Mouse (Mus musculus) kidney, embryonic 14.5 days (tissue): ENCODE data around the gene Ing4. TPM values are rescaled to one million over a fixed set of nuclear protein-coding genes. Genes with fewer than 3 reads are reported as not detected.

Experiments used
- ATAC-seq: fragments of 200-750 bp; cut with Nextera tagmentation; 2 replicates; pipeline ENCODE4 v1.8.0; 2017; ENCODE audit warnings: moderate number of reproducible peaks, mild to moderate bottlenecking, moderate TSS enrichment, moderate library complexity; ENCODE audit not compliant: low FRiP score, low TSS enrichment
- H3K27ac ChIP-seq: fragments of 300-500 bp; sonication (generic); 2 replicates; pipeline ENCODE4 v1.5.1; 2014; ENCODE audit warnings: low read depth, mild to moderate bottlenecking, low read length, moderate library complexity, mixed read lengths
- H3K27me3 ChIP-seq: fragments of 300-500 bp; sonication (generic); 2 replicates; pipeline ENCODE4 v1.6.1; 2014; ENCODE audit warnings: mild to moderate bottlenecking, low read length; ENCODE audit not compliant: control insufficient read depth, insufficient read depth
- H3K36me3 ChIP-seq: fragments of 300-500 bp; sonication (generic); 2 replicates; pipeline ENCODE4 v1.6.1; 2014; ENCODE audit warnings: low read length, mixed read lengths; ENCODE audit not compliant: control insufficient read depth, insufficient read depth
- H3K4me1 ChIP-seq: fragments of 300-500 bp; sonication (generic); 2 replicates; pipeline ENCODE4 v1.6.1; 2014; ENCODE audit warnings: low read length, mixed read lengths; ENCODE audit not compliant: control insufficient read depth, insufficient read depth
- H3K4me2 ChIP-seq: fragments of 300-500 bp; sonication (generic); replicated peaks from 2 replicates; pipeline ENCODE4 v1.6.1; 2014; ENCODE audit warnings: low read depth, mild to moderate bottlenecking, low read length
- H3K4me3 ChIP-seq: fragments of 300-500 bp; sonication (generic); 2 replicates; pipeline ENCODE4 v1.5.1; 2014; ENCODE audit warnings: mild to moderate bottlenecking, low read length
- H3K9ac ChIP-seq: fragments of 300-500 bp; sonication (generic); 2 replicates; pipeline ENCODE4 v1.6.1; 2014; ENCODE audit warnings: low read depth, mild to moderate bottlenecking, low read length, moderate library complexity
- H3K9me3 ChIP-seq: fragments of 300-500 bp; sonication (generic); 2 replicates; pipeline ENCODE4 v1.6.1; 2016; ENCODE audit warnings: low read length; ENCODE audit not compliant: control insufficient read depth
- WGBS: fragments of 180-500 bp; shearing (Covaris S2); extraction: QIAGEN DNeasy Blood & Tissue Kit; methylation state at CpG from one replicate; pipeline ENCODE4 v1.1.7; 2014; 5-methylcytosine and 5-hydroxymethylcytosine counted together
- polyA plus RNA-seq: library from polyadenylated mRNA; unstranded; fragments of >200 nt; fragmentation: Nextera tagmentation; extraction: Ambion mirVana; gene quantifications from 2 replicates; pipeline ENCODE4 v1.2.1, GENCODE M21; 2014

The Ing4 gene
- polyA plus RNA-seq, 1 experiment from 2014 or later, result 111 TPM

- ATAC-seq, result no peak; the same call in 1 of the 2 replicates
- Histone ChIP-seq H3K4me1 (peaks cover 5% of the 10 kb centered on the region), H3K27ac (no peak overlapping the region), H3K27me3 (no peaks in the 10 kb centered on the region), H3K9me3 (no peaks in the 10 kb centered on the region), H3K4me2 (peak overlapping the region; percentile 72), H3K36me3 (no peaks in the 10 kb centered on the region), H3K9ac (peak overlapping the region; percentile 70), H3K4me3 (peak overlapping the region; percentile 42)
- WGBS, result 25% methylated on average over 25 of the region's 25 CpGs
These were observed 41.8 kb downstream of the Ing4 start for GRCm38 (mm10) chr6:125081394-125081793.

GRCm38 (mm10) chr6:125081797-125082560 lies 42.4 kb downstream of the Ing4 start:
- H3K27ac ChIP-seq, result no peak overlapping the region
- H3K9me3 ChIP-seq, result no peaks in the 10 kb centered on the region
- ATAC-seq, result peak; percentile 90
- H3K4me3 ChIP-seq, result peak overlapping the region; percentile 42
- H3K36me3 ChIP-seq, result no peaks in the 10 kb centered on the region
- H3K27me3 ChIP-seq, result no peaks in the 10 kb centered on the region
- 21% methylated on average over 45 of the region's 45 CpGs for WGBS
- H3K4me2 ChIP-seq, result peak overlapping the region; percentile 72
- peaks cover 5% of the 10 kb centered on the region for H3K4me1 ChIP-seq
- peak overlapping the region; percentile 70 for H3K9ac ChIP-seq

DNA sequence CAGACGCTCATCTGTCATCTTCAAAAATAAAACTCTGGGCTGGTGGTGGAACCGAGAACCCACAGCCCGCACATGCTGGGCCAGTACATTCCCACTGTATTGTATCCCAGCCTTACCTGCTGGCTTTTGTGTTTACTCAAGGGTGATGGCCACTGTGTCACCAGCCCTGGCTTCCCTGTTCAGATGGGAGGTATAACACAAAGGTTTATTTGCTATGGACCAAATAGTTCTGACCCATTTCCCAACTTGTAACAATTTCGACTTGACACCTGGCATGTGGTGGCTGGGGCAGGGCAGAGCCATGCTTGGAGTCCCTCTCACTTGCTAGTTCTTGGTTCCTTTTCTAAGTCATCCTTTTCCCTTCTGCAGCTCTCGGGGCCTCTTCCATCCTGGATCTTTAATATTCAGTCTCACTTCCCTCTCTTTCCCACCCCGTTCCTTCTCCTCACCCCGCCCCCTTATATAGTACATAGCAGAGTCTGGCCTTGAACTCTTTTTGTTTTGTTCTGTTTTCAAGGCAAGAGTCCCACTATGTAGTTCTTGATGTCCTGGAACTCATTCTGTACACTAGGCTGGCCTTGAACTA lies 43.3 kb downstream of the Ing4 start:
- Histone ChIP-seq H3K36me3 (no peaks in the 10 kb centered on the region), H3K4me3 (no peak overlapping the region), H3K9ac (no peak overlapping the region), H3K4me2 (no peak overlapping the region), H3K27me3 (no peaks in the 10 kb centered on the region), H3K4me1 (peaks cover 5% of the 10 kb centered on the region), H3K9me3 (no peaks in the 10 kb centered on the region), H3K27ac (no peak overlapping the region)
- ATAC-seq, result no peak
- 90% methylated on average over 7 of the region's 7 CpGs for WGBS

DNA sequence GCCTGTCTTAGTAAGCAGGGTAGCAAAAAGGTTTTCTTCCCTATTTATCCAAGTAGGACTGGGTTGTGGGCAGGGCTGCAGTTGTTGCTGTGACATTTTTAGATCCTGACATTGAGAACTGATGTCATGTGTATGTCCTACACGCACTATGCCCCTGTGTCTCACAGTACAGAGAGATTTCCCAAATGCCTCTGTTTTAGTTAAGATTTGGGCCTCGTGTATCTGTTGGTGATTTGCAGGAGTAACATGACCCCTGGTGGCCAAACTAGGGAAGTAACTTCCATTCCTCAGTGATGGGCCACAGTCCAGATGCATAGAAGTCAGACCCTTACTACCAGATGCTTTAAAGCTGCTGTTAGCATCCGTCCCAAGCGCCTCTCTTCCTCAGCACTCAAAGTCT lies 44.9 kb downstream of the Ing4 start:
- Histone ChIP-seq H3K27me3 (no peaks in the 10 kb centered on the region), H3K4me1 (peaks cover 15% of the 10 kb centered on the region), H3K9me3 (no peaks in the 10 kb centered on the region), H3K4me2 (no peak overlapping the region), H3K9ac (no peak overlapping the region), H3K27ac (no peak overlapping the region), H3K36me3 (no peaks in the 10 kb centered on the region), H3K4me3 (no peak overlapping the region)
- peak; percentile 7; the same call in 1 of the 2 replicates for ATAC-seq
- WGBS, result 4% methylated on average over 4 of the region's 4 CpGs

DNA sequence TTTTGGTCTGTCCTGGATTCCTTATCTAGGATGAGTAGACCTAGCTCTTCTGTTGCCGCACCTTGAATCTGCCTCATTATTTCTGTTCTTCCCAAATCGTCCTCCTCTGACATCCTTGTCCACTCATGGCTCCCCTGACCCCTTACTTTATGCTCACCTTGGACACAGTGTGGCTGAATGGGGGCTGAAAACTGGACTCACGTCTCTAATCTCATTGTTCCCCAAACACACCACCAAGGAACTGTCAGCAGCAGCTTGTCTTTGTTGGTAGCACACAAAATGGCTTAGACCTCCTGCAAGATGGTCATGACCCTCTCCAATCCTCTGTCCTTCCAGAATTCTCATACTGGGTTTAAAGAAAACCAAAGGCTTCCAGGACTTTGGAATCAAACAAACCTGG lies 48.4 kb downstream of the Ing4 start:
- no peak for ATAC-seq
- Histone ChIP-seq H3K4me2 (no peak overlapping the region), H3K27ac (peak overlapping the region; percentile 95), H3K4me3 (no peak overlapping the region), H3K4me1 (peaks cover 24% of the 10 kb centered on the region), H3K9me3 (no peaks in the 10 kb centered on the region), H3K36me3 (no peaks in the 10 kb centered on the region), H3K27me3 (no peaks in the 10 kb centered on the region), H3K9ac (no peak overlapping the region; the same call in 1 of the 2 replicates)
- WGBS, result 84% methylated on average over 3 of the region's 3 CpGs

DNA sequence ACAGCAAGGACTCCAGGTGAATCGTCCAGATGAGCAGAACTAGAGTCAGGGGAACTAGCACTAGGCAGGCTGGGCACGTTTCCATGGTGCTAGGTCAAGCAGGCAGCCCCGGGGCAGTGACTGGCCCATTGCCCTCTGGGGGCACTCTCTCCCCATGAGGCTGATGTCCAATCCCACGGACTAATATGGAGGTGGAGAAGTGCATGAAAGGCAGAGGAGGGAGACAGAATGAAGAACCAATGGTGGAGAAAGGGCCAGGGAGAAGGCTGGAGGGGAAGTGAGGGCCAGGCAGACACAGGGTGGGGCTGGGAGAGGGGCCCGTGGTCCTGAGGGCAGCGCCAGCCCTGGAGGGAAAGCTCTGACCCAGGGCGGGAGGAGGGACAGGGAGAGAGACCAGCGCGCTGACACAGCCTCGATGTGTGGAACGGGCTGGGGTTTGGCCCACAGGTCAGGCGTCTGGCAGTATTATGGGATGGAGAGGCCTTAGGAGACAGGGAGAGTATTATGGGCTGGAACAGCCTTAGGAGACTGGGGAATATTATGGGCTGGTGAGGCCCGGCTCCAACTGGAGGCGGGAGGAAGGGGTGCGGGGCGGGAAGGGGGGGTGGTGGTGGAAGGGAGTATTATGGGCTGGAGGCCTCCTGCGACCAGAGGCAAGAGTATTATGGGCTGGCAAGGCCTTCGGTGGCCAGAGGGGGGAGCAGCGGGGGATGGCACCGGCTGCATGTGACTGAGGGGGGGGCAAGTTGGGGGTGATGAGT lies 49.2 kb downstream of the Ing4 start:
- Histone ChIP-seq H3K27me3 (no peaks in the 10 kb centered on the region), H3K9ac (peak overlapping the region; percentile 47; the same call in 1 of the 2 replicates), H3K9me3 (no peaks in the 10 kb centered on the region), H3K36me3 (no peaks in the 10 kb centered on the region), H3K4me2 (peak overlapping the region; percentile 32), H3K4me3 (peak overlapping the region; percentile 13), H3K27ac (peak overlapping the region; percentile 95), H3K4me1 (peaks cover 24% of the 10 kb centered on the region)
- 1% methylated on average over 18 of the region's 20 CpGs for WGBS
- peak; percentile 90 for ATAC-seq

GRCm38 (mm10) chr6:125089521-125090321 lies 50.2 kb downstream of the Ing4 start:
- Histone ChIP-seq H3K4me3 (peak overlapping the region; percentile 10), H3K36me3 (no peaks in the 10 kb centered on the region), H3K4me1 (peaks cover 24% of the 10 kb centered on the region), H3K27me3 (no peaks in the 10 kb centered on the region), H3K27ac (peak overlapping the region; percentile 95), H3K4me2 (peak overlapping the region; percentile 32), H3K9ac (peak overlapping the region; percentile 42; the same call in 1 of the 2 replicates), H3K9me3 (no peaks in the 10 kb centered on the region)
- 2% methylated on average over 15 of the region's 15 CpGs for WGBS
- peak; percentile 70 for ATAC-seq

- Histone ChIP-seq H3K4me2 (peak overlapping the region; percentile 32; the same call in 1 of the 2 replicates), H3K9me3 (no peaks in the 10 kb centered on the region), H3K4me3 (peak overlapping the region; percentile 10; the same call in 1 of the 2 replicates), H3K36me3 (no peaks in the 10 kb centered on the region), H3K27me3 (no peaks in the 10 kb centered on the region), H3K27ac (peak overlapping the region; percentile 95; the same call in 1 of the 2 replicates), H3K4me1 (peaks cover 30% of the 10 kb centered on the region), H3K9ac (peak overlapping the region; percentile 42; the same call in 1 of the 2 replicates)
- WGBS, result 50% methylated on average over 10 of the region's 10 CpGs
- no peak for ATAC-seq
These were observed 51.0 kb downstream of the Ing4 start for GRCm38 (mm10) chr6:125090341-125091085.
